Mouse (Mus musculus) right cerebral cortex, postnatal 4 days (tissue): ENCODE results near the gene Gga2.

ENCODE experiments used
- DNase-seq: peaks from one replicate; pipeline ENCODE4 v3.0.0-alpha.2; 2022

Gga2 gene

DNA sequence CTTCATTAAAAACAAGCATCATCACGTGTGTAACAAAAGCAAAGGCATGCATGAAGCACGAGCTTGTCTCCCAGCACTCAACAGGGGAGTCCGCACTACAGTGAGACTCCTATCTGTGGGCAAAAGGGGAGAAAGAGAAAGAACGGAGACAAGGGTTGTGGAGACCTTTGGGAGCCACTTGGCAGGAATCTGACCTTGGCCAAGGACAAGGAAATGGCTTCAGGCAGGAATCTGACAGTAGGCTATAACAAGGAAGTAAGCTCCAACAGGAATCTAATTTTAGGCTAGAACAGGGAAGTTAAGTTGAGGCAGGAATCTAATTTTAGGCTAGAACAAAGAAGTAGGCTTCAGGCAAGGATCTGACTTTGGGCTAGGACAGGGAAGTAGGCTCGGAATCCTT, 25.1 kb downstream of the Gga2 start:
- DNase-seq = no peak

DNA sequence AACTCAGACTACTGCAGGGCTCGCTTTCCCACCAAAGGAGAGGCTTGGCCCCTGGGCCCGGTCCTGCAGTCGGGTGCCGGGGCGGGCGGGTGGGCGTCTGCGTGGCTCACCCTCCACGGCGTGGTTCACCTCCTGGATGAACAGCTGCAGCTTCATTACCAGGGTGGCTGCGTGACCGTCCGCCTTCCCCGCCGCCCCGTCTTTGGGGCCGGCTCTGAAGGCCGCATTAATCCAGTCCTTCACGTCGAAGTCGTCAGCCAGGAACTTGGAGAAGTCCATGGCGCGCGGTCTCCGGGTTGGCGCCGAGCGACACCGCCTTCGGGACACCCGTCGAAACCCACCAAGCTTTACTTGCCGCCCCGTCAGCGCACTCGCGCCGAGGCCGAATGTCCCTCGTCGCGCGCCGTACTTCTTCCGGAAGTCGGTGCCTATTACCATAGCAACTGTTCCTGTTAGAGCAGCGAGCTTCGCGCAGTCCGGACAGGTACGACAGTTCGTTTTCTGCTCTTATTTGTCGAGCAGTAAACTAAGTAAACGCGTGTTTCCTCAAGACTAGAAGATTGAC, 39.6 kb downstream of the Gga2 start, which contains the start of gene Cog7:
Cog7 (minus strand) TSS at position 405 of the 565 bp plus-strand sequence.
- DNase-seq = peak; percentile 96

DNA sequence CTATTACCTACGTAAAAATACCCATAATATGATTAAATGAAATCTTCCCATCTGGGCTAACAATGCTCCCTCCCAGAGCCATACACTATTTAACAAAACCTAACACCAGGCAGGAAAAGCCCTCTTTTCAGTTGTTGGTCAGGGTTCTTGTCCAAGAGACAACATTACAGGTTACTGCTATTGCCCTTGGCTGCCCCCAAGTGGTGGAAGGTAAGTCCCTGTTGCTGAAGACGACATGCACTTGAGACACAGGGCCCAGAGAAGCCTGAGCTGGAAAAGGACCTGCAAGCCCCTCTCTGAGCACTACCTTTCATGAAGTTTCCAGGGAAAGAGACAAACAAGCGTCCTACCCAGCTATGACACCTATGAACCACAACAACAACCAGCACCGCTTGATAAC, 46.0 kb downstream of the Gga2 start:
- peak; percentile 73 for DNase-seq

DNA sequence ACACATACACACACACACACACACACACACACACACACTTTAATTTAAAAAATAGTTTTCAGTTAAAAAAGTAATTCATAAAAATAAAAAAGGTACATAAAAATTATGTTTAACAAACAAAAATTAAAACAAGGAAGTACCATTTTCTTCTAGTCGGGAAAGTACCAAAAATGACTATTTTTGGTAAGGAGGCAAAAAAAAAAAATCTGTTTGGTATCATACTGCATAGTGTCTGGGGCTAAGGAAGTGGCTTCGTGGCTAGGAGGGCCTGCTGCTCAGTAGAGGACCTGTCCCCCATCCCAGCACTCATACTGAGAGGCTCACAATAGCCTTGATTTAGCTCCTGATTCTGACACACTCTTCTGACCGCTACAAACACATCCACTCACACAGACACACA, 49.3 kb downstream of the Gga2 start:
- no peak for DNase-seq

DNA sequence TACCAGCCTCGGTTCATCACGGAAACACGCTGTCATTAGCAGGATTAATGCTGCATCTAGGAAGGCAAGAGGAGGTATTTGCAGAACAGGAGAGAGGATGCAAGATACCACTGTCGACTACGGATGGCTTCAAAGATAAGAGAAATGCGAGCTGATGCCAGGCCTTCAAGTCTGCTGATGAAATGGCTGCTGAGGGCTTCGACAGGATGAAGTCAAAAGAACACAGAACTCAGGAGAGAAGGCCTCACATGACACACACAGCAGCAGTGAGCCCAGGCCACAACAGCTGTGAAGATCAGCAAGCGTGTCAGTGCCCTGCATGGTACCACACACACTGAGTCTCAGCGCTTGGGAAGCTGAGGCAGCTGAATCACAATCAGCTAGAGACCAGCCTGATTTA, 50.8 kb downstream of the Gga2 start:
- DNase-seq = no peak

DNA sequence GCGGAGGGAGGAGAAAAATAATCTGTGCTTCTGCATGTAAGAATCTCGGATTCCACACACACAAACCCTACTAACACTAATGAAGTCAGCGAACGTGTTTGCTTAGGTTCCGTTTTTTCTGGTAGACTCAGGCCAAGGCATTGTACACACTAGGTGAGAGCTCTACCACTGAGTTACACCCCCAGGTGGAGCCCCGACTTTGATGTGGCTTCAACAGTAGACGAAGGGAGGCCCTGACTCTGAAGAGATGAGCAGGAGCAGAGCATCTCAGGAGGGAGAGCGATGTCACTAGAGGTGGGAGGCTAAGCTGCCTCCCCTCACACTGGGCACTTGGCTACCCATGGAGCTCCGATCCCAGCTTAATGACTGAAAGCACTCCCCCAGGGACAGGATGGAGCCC, 52.2 kb downstream of the Gga2 start:
- no peak for DNase-seq

DNA sequence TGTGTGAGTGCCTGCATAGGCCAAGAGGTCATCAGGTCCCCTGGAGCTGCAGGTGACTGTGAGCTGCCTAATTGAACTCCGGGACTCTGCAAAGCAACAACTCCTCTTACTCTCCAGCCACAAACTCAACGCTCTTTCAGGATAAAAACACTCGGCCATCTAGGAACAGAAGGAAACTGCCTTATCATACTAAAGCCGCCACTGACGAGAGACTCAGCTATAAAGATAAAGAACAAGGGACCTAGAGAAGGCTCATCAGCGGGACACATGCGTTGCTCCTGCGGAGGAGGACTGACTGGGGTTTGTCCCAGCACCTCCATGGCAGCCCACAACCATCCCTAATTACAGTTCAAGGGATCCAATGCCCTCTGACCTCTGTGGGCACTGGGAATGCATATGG, 52.8 kb downstream of the Gga2 start:
- DNase-seq = no peak

DNA sequence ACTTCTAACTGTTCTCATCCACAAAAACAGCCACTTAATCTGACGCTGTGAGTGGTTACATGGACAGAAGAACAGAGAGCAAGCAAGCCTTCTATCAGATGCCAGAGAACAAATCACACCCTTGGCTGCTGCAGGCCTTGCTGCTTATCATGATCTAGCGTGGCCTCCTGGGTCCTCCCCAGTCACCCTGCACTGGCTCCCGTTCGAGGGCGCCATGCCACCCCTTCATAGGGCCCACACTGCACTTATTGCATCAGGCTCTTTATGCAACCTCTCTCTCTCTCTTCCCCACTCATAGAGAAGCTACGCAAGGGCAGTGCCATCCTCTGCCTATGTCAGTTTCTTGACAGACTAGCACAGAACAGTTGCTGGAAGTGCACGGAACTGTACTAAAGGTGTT, 54.9 kb downstream of the Gga2 start:
- no peak for DNase-seq

DNA sequence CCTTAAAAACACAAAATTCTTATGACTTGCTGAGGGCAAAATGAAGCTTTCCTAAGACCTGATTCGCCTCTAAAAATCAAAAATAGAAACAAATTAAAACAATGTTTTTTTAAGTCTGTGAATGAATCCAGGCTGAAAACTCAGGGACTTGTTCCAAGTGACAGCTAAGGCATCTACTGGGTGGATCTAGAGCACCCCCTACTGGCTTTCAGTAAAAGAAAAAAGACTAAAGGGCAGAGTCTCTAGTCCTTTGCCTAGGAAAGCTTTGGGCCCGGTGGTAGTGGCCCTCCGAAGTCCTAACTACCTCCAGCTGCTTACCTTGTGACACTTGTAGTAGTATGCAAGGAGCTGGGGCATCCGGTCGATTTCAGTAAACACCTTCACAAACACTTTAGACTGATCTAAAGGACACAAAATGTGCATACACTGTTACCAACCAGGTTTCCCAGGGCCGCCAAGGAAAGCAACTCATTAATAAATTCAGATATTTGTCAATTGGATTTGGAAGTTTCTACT, 57.1 kb downstream of the Gga2 start:
- DNase-seq = peak; percentile 19

DNA sequence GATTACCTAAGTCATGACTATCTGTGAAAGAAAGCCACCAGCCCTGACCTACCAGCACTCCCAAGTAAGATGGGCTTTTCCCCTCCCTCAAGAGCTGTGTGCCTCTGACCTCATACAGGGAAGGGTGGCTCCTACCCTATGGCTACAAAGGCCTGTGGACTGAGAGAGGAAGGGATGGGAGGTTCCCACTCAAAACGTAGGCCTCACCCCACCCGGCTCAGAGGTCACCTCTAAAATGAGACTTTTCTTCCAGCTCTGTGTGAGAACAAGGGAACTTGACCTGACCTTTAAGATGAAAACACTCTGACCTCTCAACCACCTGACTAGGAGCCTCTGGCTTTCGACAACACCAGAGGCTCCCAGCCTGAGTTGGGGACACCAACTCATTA, 58.5 kb downstream of the Gga2 start:
- DNase-seq = no peak

DNA sequence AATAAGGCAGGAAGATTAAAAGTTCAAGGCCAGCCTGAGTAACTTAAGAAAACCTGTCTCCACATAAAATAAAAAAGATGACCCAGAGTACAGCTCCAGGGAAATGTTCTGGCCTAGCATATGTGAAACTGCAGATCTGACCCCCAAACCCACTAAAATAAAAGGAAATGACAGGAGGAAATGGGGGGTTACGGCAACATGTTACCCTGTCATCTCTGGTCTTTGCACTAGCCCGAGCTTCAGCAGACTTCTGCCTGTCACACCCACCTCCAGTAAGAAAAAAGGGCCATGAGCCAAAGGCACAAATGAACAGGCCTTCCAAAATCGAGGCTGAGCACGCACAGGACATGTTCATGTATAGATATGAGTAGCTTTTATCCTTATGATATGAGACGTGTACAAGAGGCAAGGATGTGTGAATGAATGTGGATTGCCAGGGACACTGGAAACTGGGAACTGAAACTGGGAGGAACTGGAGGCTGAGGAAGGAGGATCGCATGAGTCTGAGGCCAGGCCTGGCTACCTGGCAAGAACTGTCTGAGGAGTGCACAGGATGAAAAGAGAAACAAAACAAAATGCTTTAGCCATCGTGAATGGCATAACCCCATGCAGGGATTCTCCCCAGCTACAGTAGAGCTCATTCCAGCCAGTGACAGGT, 59.0 kb downstream of the Gga2 start:
- DNase-seq = no peak

DNA sequence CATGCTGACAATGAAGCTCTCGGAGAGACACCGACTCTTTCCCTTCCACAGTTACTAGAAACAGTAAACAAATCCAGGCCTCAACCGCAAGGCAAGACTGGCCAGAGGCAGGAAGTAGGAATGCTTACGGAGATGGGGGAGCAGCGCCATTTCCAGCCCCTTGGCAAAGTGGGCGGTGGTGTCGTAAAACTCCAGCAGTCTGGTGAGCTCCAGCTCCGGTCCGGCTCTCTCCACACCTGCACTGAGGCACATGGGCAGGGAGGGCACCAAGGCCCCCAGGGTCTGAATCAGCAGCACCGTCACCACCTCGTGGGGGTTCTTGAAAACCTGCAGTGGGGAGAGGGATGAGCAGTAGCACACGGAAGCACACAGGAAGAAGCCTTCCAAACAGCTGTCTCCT, 65.2 kb downstream of the Gga2 start:
- DNase-seq = no peak

DNA sequence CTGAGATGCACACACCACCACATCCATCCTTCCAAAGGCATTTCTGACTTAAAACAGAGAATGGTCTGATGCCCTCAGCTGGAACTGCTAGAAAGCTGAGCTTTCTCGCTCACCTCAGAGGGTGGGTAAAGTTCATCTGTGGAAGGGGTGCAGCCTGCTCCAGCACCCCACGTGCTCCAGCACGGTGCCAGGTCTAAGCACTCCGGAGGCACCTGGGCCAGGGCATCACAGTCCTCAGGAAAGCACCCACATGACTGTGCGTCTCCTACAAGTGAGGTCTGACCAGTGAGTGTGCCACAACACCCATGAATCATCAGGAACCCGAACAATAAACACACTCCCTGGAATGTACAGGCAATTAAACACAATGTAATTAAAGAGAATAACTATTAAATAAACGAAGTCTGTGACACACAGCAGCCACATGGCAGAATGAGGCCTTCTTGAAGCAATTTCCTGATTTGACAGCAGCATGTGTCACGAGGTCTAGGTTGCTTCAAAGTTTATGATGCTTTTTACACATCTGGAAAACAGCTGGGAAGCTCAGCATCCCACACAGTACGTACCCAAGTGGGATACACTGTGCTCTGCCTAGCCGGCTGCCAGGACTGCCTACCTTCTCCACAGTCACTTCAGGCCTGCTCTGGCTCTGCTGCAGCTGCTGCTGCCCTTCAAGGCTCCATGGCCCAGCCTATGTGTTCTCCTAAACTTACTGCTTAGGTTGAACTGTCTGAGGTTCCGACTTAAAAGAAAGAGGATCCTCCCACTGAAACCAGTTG, 65.9 kb downstream of the Gga2 start:
- no peak for DNase-seq

DNA sequence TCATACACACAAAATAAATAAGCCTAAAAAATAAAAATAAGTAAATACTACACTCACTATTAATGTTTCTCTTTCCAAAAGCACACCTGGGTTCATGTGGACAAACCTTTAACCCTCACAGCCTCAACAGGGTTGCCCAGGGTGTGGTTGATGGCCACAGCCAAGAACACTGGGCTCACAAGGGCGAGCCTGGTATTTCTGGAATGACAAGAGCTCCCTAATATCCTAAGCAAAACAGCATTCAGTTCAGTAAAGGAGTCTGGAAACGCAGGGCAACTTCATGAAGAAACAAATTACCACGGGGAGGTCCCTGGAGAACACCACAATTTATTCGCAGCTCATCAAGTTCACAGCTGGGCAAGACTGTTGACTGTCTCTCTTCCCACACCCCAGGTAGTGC, 73.5 kb downstream of the Gga2 start:
- no peak for DNase-seq

DNA sequence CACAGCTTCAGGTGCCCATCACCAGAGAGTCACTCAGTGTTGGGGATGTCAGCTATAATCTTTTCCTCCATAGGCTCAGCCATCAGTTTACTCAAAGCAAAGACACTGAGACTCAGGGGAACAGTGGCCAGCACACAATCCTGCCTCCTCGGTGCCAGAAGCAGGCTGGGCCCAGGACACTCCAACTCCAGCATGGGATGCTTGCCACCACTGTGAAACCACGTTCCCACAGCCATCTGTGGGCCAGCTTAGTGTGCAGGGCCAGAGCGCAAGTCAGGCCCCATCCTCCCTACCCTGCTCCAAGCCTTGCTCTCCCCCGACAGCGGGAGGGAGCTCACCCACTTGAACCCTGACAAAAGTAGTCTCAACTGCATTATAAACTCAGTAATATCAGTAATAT, 74.8 kb downstream of the Gga2 start:
- DNase-seq = no peak

DNA sequence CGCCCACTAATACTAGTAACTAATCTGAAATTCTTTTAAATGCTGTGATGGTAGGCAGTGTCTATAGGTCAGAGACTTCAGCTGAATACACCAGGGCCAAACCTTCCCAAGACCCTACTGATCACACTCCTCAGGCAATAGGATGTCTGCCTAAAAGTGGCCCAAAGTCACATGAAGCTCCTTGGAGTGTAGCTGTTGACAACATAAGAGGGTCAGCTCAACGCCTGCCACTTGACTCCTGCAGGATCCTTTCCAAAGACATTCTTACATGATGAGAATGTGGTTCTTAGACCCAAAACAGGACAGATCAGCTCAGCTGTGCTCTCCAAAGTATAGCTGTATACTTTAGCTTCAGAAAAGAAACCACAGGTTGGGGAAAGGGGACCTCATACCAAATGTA, 78.7 kb downstream of the Gga2 start:
- no peak for DNase-seq

DNA sequence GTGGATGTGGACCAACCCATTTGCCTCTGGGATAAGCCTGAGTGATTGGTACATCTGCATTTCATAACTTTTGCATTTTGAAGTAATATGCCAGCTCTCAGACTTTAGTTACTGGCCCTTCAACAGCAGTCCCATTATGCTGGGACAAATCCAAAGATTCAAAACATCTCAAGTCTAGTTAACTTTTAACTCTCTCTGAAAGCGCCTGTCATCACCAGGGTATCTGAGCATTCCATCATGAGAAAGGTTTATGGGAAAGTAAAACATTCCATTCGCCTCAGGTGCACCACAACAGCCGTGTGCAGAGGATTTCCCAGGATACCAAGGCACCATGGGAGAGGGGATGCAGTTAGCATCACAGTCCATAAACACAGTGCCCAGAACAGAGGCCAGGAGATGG, 79.4 kb downstream of the Gga2 start:
- DNase-seq = no peak

DNA sequence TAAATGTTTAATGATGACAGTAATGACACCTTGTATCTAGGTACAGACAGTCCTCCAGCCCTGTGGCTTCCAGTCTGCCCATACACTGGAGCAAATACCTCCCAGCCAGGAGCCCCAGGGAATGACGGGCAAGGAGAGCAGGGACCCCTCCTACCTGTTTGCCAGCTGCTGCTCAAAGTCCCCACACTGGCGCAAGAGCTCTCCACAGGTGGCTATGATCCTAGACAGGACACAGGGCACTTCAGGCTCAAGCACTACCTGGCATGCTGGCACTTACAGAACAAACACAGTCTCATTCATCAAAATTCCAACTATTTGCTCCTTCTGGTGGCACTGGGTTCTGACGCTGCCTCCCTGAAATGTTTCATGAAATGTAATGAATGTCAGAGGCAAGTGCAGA, 80.0 kb downstream of the Gga2 start:
- DNase-seq = no peak

DNA sequence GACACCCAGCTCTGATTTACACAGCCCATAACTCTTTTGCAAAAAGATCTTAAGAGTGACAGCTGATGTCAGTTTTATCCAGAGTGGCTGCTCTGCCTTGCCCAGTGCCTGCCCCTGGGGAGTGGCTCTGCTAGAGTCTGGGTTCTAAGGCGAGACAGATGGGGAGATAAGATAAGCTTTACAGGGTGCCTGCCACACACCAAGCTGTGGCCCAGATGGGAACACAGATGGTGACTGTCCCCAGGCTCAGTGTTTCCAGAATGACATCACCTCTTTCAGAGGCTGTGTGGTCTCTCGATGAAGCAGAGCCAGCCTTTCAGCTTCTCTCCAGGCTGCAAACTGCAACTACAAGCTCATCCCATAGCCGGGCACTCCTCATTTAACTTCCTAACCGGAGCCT, 81.3 kb downstream of the Gga2 start:
- peak; percentile 47 for DNase-seq

DNA sequence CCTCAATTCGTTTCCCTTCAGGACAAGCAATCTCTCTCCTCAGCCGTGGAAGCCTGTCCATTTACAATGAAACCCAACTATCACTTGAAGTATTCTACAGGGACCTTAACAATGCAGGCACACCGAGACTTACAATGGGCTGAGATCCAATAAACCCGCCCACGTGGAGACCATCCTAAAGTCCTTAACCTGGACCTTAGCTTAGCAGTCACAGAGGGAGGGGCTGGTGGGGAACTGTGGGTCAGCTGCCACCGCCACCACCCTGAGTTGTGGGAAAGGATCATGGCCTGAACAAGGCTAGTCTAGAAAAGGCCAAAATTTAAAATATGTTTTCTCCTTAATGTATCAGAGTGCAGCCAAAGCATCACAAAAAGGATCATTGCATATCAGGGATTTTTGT, 81.8 kb downstream of the Gga2 start:
- no peak for DNase-seq

DNA sequence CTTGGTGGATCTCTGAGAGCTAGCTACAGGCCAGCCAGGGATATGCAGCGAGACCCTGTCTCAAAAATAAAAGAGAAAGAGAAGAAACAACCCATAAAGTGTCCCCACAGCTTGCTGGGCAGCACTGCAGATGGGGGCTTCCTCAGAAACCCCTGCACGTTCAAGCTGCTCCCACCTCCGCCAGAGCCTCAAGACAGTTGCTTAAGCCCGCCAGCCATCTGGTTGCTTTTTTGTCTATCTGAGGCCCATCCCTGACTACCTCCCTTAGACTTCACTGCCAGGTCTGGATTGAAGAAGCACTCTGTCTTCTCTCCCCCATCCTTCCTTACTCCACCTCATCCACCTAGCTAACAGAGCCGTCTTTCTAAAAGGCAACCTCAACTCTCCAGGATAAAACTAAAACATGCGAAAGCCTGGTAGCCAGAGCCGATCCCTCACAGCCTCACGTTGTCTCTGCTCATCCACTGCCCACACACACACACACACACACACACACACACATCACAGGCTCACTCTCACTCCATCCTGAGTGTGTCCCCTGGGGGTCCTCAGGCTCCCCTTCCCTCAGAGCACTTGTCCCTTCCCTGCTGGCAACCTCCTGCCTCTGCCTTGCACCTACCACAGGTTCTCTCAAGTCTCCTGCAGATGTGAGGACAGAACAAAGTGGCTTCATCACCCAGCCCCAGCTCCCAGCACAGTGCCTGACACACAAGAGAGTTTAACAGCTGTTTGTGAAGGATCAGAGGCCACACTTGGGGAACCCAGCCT, 82.7 kb downstream of the Gga2 start:
- DNase-seq = no peak

DNA sequence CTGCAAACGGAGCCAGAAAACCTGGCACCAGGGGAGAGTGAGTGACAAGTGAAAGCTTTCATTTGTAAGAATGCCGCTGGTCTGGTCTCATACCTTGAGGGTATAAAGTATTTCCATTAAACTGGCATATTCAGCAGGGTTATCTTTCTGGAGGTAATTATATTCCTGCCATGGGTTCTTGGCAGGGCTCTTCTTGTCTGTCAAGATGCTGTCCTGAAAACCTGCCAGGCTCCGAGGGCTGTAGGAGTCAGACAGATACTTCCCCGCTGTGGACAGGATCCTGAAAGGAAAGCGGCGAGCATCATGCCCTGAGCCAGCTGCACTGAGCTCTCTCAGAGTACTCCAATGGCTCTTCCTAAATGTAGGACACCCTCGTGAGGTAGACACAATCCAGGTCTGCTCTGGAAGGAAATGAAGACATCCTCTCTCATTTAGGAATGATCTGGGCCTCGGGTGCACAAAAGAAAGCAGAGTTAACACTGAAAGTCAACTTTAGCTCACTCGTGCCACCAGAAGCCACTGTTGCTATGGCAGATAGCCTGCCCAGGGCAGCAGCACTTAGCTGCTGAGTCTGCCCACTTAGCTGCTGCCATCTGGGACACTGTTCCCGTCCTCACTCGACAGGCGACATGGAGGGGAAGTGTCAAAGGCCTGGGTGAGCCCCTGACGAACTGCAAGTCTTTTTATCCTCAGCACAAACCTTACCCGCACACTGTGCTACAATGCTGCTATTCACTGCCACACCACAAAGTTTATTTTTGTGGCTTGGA, 84.0 kb downstream of the Gga2 start:
- DNase-seq = peak; percentile 25
